Mouse (Mus musculus): Measurements from ENCODE around the gene Slc38a1. TPM values are rescaled to one million over a fixed set of nuclear protein-coding genes. Genes with fewer than 3 reads are reported as not detected.
"Not testable (repeated sequence)": the region's sequence is repeated elsewhere in the genome, so short reads cannot be mapped to it uniquely, and the experiment has no call there.

The Slc38a1 gene
- total RNA-seq, 2 experiments from 2014 or later: 19.6 to 23.8 TPM

GRCm38 (mm10) chr15:96660590-96661141 is 18.0 kb upstream of the Slc38a1 start:
- no peak for DNase-seq (ENCODE audit: low spot score in 2 of 2)

GRCm38 (mm10) chr15:96658275-96658602 is 15.5 kb upstream of the Slc38a1 start:
- DNase-seq (ENCODE audit: low spot score in 2 of 2): no peak

GRCm38 (mm10) chr15:96657576-96658274 is 15.0 kb upstream of the Slc38a1 start:
- no peak for DNase-seq (ENCODE audit: low spot score in 2 of 2)

GRCm38 (mm10) chr15:96655514-96655913 is 12.8 kb upstream of the Slc38a1 start:
- no peak for DNase-seq (ENCODE audit: low spot score in 2 of 2)

- no peak for DNase-seq (ENCODE audit: low spot score in 2 of 2)
Measured at GRCm38 (mm10) chr15:96654714-96655113, 12.0 kb upstream of the Slc38a1 start.

GRCm38 (mm10) chr15:96653011-96653410 is 10.3 kb upstream of the Slc38a1 start:
- no peak for DNase-seq (ENCODE audit: low spot score in 2 of 2)

- DNase-seq (ENCODE audit: low spot score in 2 of 2): no peak
Measured at GRCm38 (mm10) chr15:96652531-96652930, 9.8 kb upstream of the Slc38a1 start.

- DNase-seq (ENCODE audit: low spot score in 2 of 2): no peak
Measured at GRCm38 (mm10) chr15:96647376-96647775, 4.7 kb upstream of the Slc38a1 start.

GRCm38 (mm10) chr15:96641821-96642435 is 785 bp downstream of the Slc38a1 start:
- no peak for DNase-seq (ENCODE audit: low spot score in 2 of 2)

- DNase-seq (ENCODE audit: low spot score in 2 of 2): peak in 1 of 2 experiments; percentile 59
Measured at GRCm38 (mm10) chr15:96641111-96641820, 1.4 kb downstream of the Slc38a1 start.

- DNase-seq (ENCODE audit: low spot score in 2 of 2): no peak
Measured at GRCm38 (mm10) chr15:96640291-96640985, 2.3 kb downstream of the Slc38a1 start.

- no peak for DNase-seq (ENCODE audit: low spot score in 2 of 2)
Measured at GRCm38 (mm10) chr15:96639630-96640029, 3.1 kb downstream of the Slc38a1 start.

- no peak for DNase-seq (ENCODE audit: low spot score in 2 of 2)
Measured at GRCm38 (mm10) chr15:96638656-96639055, 4.1 kb downstream of the Slc38a1 start.

- DNase-seq (ENCODE audit: low spot score in 2 of 2): peak in 1 of 2 experiments; percentile 20
Measured at GRCm38 (mm10) chr15:96638173-96638572, 4.5 kb downstream of the Slc38a1 start.

GRCm38 (mm10) chr15:96634670-96635405 is 7.9 kb downstream of the Slc38a1 start:
- DNase-seq (ENCODE audit: low spot score in 2 of 2): peak in 1 of 2 experiments; percentile 46

- no peak for DNase-seq (ENCODE audit: low spot score in 2 of 2)
Measured at GRCm38 (mm10) chr15:96632201-96632600, 10.5 kb downstream of the Slc38a1 start.

- DNase-seq (ENCODE audit: low spot score in 2 of 2): no peak
Measured at GRCm38 (mm10) chr15:96631107-96631718, 11.5 kb downstream of the Slc38a1 start.

GRCm38 (mm10) chr15:96628256-96628655 is 14.5 kb downstream of the Slc38a1 start:
- DNase-seq (ENCODE audit: low spot score in 2 of 2): no peak

- DNase-seq (ENCODE audit: low spot score in 2 of 2): no peak
Measured at GRCm38 (mm10) chr15:96626871-96627270, 15.8 kb downstream of the Slc38a1 start.

- DNase-seq (ENCODE audit: low spot score in 2 of 2): not testable (repeated sequence)
Measured at GRCm38 (mm10) chr15:96625012-96625411, 17.7 kb downstream of the Slc38a1 start.

Measured in gastrocnemius, postnatal 4 days (tissue).